Mouse (Mus musculus): ENCODE results near the gene Rtl3. TPM values are rescaled to one million over a fixed set of nuclear protein-coding genes. Genes with fewer than 3 reads are reported as not detected.
A peak's percentile ranks its signal among the peaks of the same experiment; 100 is the strongest.

Rtl3 gene
- total and polyA plus RNA-seq, 3 experiments: not detected

DNA sequence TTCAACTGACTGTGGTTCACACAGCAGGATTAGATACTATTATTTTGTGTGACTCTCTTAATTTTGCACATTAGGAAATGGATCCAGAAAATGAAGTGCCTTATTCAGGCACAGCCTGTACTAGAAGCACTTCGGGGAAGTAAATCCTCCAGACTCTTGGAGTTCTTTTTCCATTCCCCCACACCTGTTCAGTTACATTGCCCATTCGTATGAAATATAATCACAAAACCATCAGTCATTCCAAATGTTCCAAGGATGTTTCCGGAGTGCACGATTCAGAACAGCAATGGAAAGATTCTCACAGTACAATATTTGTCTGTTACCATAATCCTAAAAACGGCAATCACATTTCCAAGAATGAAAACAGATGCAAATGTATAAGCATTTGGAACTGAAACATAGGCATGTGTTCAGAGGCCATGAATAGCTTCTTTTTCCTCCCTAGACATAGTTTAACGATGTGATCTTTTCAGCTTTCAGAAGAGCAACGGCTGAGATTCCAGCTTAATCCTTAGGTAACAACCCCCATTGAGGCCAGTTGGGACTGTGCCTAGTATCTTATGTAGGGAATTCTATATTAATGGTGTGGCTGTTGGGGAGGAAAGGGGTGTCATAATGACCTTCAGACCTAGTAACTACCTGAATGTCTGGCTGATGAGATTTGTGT is 30.8 kb downstream of the Rtl3 start:
- no peak overlapping the region for H3K4me2 ChIP-seq (ENCODE audit: insufficient read depth, low read depth, poor library complexity, severe bottlenecking)
- no peaks in the 10 kb centered on the region for H3K36me3 ChIP-seq (replicated peaks in 1 of 2; ENCODE audit: control insufficient read depth in 1 of 2, insufficient read depth in 1 of 2, low read length in 1 of 2)
- no peak overlapping the region for H3K27ac ChIP-seq (ENCODE audit: insufficient read depth, low read depth)
- in situ Hi-C loops (cut with MboI; ENCODE audit: low pct_ligation_motif_present, low pct_unique_long_range_greater_than_20kb, low sequenced_read_pairs) (loop anchor here (25.0 kb wide), 1 partner anchor 353 kb away; no protein-coding TSS in a partner anchor), dilution Hi-C loops (cut with MboI; ENCODE audit: extremely low pct_ligation_motif_present, extremely low pct_unique_long_range_greater_than_20kb, low sequenced_read_pairs) (no loop called here)
- H3K79me2 ChIP-seq (replicated peaks; ENCODE audit: control insufficient read depth, extremely low read depth, insufficient read depth, poor library complexity, severe bottlenecking): no peaks in the 10 kb centered on the region
- TF ChIP-seq CHD1 (IDR thresholded peaks at IDR 0.05; ENCODE audit: low read depth, low read length): no peak
- TF ChIP-seq BHLHE40 (IDR thresholded peaks at IDR 0.05; ENCODE audit: low read depth, low read length): no peak
- no peak overlapping the region for H3K9ac ChIP-seq (ENCODE audit: insufficient read depth, low read depth)
- H3K27me3 ChIP-seq (replicated peaks): no peaks in the 10 kb centered on the region
- no peaks in the 10 kb centered on the region for H3K9me3 ChIP-seq (replicated peaks; ENCODE audit: low read length)
- no peak for DNase-seq (ENCODE audit: extremely low read depth)
- no peak overlapping the region for H3K4me3 ChIP-seq (replicated peaks in 1 of 3; ENCODE audit: low read depth in 2 of 3, low read length in 2 of 3, poor library complexity in 1 of 3)
- H3K4me1 ChIP-seq (ENCODE audit: control insufficient read depth in 1 of 2, insufficient read depth in 2 of 2): no peaks in the 10 kb centered on the region

DNA sequence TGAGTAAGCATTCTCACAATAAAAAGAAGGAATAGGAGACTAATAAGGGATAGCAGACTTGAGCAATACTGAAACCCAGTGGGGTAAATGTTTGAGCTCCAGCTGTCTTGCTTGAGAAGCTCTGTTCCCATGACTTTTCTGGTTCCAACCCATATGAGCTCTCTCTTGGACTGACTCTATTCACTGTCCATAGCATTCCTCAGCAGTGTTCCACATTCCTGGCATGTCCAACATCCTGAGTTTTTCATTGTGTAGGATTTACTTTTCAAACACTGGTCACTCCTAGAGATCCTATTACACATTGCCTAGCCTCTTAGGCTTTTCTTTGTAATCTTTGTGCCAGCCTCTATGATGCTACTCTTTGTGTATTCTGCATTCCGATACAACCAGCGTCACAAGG is 36.1 kb downstream of the Rtl3 start:
- TF ChIP-seq MXI1 (IDR thresholded peaks at IDR 0.05; ENCODE audit: low read depth, low read length): no peak
- no peak for TF ChIP-seq UBTF (IDR thresholded peaks at IDR 0.05; ENCODE audit: low read depth, low read length)
- TF ChIP-seq TBP (conservative IDR thresholded peaks at IDR 0.05; ENCODE audit: low read depth, low read length): no peak
- TF ChIP-seq KAT2A (IDR thresholded peaks at IDR 0.05; ENCODE audit: insufficient replicate concordance, low read length): no peak
- TF ChIP-seq CHD1 (IDR thresholded peaks at IDR 0.05; ENCODE audit: low read depth, low read length): no peak
- TF ChIP-seq HCFC1 (IDR thresholded peaks at IDR 0.05; ENCODE audit: low read depth, low read length): no peak
- TF ChIP-seq MYC (IDR thresholded peaks at IDR 0.05; ENCODE audit: low read depth, low read length): no peak
- TF ChIP-seq MAZ (IDR thresholded peaks at IDR 0.05; ENCODE audit: low read depth, low read length): no peak
- Histone ChIP-seq H3K36me3 (replicated peaks in 1 of 2; ENCODE audit: control insufficient read depth in 1 of 2, insufficient read depth in 1 of 2, low read length in 1 of 2) (no peaks in the 10 kb centered on the region), H3K4me3 (replicated peaks in 1 of 3; ENCODE audit: low read depth in 2 of 3, low read length in 2 of 3, poor library complexity in 1 of 3) (no peak overlapping the region), H3K27me3 (replicated peaks) (no peaks in the 10 kb centered on the region), H3K9me3 (replicated peaks; ENCODE audit: low read length) (no peaks in the 10 kb centered on the region), H3K79me2 (replicated peaks; ENCODE audit: control insufficient read depth, extremely low read depth, insufficient read depth, poor library complexity, severe bottlenecking) (no peaks in the 10 kb centered on the region), H3K4me1 (ENCODE audit: control insufficient read depth in 1 of 2, insufficient read depth in 2 of 2) (no peaks in the 10 kb centered on the region), H3K27ac (ENCODE audit: insufficient read depth, low read depth) (no peak overlapping the region), H3K9ac (ENCODE audit: insufficient read depth, low read depth) (no peak overlapping the region), H3K4me2 (ENCODE audit: insufficient read depth, low read depth, poor library complexity, severe bottlenecking) (no peak overlapping the region)
- in situ Hi-C loops (cut with MboI; ENCODE audit: low pct_ligation_motif_present, low pct_unique_long_range_greater_than_20kb, low sequenced_read_pairs) (loop anchor here (25.0 kb wide), 1 partner anchor 358 kb away; no protein-coding TSS in a partner anchor), dilution Hi-C loops (cut with MboI; ENCODE audit: extremely low pct_ligation_motif_present, extremely low pct_unique_long_range_greater_than_20kb, low sequenced_read_pairs) (no loop called here)
- DNase-seq (ENCODE audit: extremely low read depth): no peak

GRCm38 (mm10) chrX:106794686-106795085 is 45.8 kb downstream of the Rtl3 start:
- no peaks in the 10 kb centered on the region for H3K27me3 ChIP-seq (replicated peaks)
- no peak overlapping the region for H3K4me3 ChIP-seq (replicated peaks in 1 of 3; ENCODE audit: low read depth in 2 of 3, low read length in 2 of 3, poor library complexity in 1 of 3)
- no peaks in the 10 kb centered on the region for H3K36me3 ChIP-seq (replicated peaks in 1 of 2; ENCODE audit: control insufficient read depth in 1 of 2, insufficient read depth in 1 of 2, low read length in 1 of 2)
- no peak overlapping the region for H3K27ac ChIP-seq (ENCODE audit: insufficient read depth, low read depth)
- H3K9ac ChIP-seq (ENCODE audit: insufficient read depth, low read depth): no peak overlapping the region
- no peak overlapping the region for H3K4me2 ChIP-seq (ENCODE audit: insufficient read depth, low read depth, poor library complexity, severe bottlenecking)
- dilution Hi-C loops (cut with MboI; ENCODE audit: extremely low pct_ligation_motif_present, extremely low pct_unique_long_range_greater_than_20kb, low sequenced_read_pairs) (no loop called here), in situ Hi-C loops (cut with MboI; ENCODE audit: low pct_ligation_motif_present, low pct_unique_long_range_greater_than_20kb, low sequenced_read_pairs) (no loop called here)
- DNase-seq (ENCODE audit: extremely low read depth): peak; percentile 30
- TF ChIP-seq E2F4 (IDR thresholded peaks at IDR 0.05; ENCODE audit: insufficient replicate concordance, low read depth, low read length) (no peak), CTCF (conservative IDR thresholded peaks at IDR 0.05 in 1 of 2, IDR thresholded peaks at IDR 0.05 in 1 of 2; ENCODE audit: low read depth in 2 of 2, low read length in 2 of 2) (peak in 1 of 2 experiments; percentile 65; a peak in 2 of 4 replicates), POLR2AphosphoS2 (IDR thresholded peaks at IDR 0.05; ENCODE audit: low read depth, low read length) (no peak), SMC3 (IDR thresholded peaks at IDR 0.05; ENCODE audit: low read depth, low read length) (peak; percentile 63), NRF1 (IDR thresholded peaks at IDR 0.05; ENCODE audit: low read depth, low read length) (no peak), CHD1 (IDR thresholded peaks at IDR 0.05; ENCODE audit: low read depth, low read length) (no peak), KAT2A (IDR thresholded peaks at IDR 0.05; ENCODE audit: insufficient replicate concordance, low read length) (no peak), RAD21 (IDR thresholded peaks at IDR 0.05; ENCODE audit: low read depth, low read length) (peak; percentile 73), MAFK (IDR thresholded peaks at IDR 0.05; ENCODE audit: insufficient replicate concordance, low read length) (no peak), ZNF384 (IDR thresholded peaks at IDR 0.05; ENCODE audit: low read depth, low read length) (0 out of 2 replicates have a peak, but pooled peaks have one; percentile 23), NELFE (IDR thresholded peaks at IDR 0.05; ENCODE audit: low read depth, low read length) (no peak), BHLHE40 (IDR thresholded peaks at IDR 0.05; ENCODE audit: low read depth, low read length) (no peak)
- no peaks in the 10 kb centered on the region for H3K4me1 ChIP-seq (ENCODE audit: control insufficient read depth in 1 of 2, insufficient read depth in 2 of 2)
- H3K79me2 ChIP-seq (replicated peaks; ENCODE audit: control insufficient read depth, extremely low read depth, insufficient read depth, poor library complexity, severe bottlenecking): no peaks in the 10 kb centered on the region
- no peaks in the 10 kb centered on the region for H3K9me3 ChIP-seq (replicated peaks; ENCODE audit: low read length)

Data from CH12.LX (cell line).